Mouse (Mus musculus) mouse trophoblast stem cell (cell line): Measurements from ENCODE around the gene Irx1.

Source experiments
- in situ Hi-C, 2 experiments: fragments of 300-500 bp; cut with MseI, MboI; formaldehyde crosslinking; loops; 2 replicates in 1 of 2; 3 replicates in 1 of 2; pipeline ENCODE4 v1.15.1; 2025

The Irx1 gene

GRCm38 (mm10) chr13:71963356-71964351, at the start of gene Irx1:
Gene Irx1, minus strand, starts transcription at chr13:71963723.
- in situ Hi-C loops: loop anchor here in 1 of 2 experiments (25.0 kb wide), 1 partner anchor 501 kb away; no protein-coding TSS in a partner anchor

DNA sequence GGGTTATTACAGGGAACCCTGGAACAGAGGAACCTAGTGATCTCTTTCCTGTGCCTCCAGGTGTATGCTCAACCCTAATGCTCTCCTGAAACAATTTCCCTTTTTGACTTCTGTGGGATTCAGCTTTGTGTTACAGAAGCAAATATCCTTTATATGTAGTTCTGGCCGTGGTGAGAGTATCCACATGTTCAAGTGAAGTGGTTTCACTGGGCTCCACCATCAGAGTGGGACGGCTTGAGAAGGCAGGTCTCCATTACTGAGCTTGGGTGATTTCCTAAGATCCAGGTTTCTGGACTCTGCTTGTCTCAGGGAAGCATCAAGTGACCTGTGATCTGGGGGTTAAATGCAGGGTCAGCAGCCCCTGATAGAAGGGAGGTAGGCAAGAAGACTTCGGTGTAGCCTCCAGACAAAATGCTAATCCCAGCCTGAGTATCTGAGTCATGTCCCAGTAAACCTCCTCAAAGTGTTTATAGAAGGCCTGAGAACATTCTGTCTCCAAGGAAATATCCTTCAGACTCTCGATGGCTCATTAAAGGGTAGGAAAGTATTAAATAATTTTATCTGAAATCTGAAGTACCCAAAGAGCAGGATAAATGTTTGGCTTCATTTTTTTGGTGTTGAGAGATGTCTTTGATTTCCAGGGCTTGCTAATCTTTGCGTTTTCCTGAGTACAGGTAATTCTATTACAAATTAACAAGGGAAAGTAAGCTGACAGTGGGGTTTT, 16.6 kb upstream of the Irx1 start:
- in situ Hi-C loops: no loop called here

GRCm38 (mm10) chr13:71975753-71976152, 12.2 kb upstream of the Irx1 start:
- in situ Hi-C loops: no loop called here

DNA sequence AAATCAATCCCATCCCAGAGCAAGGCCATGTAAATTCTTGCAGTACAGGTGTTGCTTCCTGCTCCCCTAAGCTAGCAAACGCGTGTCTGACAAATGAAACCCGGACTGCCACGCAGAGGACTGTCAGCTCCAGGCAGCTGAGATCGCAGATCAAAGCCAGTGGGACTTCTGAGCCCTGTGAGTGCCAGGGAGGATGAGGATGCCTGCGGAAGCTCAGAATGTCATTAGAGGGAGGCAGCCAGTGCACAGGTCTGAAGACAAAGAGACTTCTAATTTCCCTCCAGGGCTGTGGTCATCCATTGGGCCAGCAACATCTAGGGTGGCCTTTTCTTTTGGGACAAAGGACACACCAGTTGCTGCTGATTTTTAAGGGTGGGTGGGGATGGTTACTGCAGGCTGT, 4.8 kb upstream of the Irx1 start:
- in situ Hi-C loops: loop anchor here in 1 of 2 experiments (25.0 kb wide), 1 partner anchor 506 kb away; no protein-coding TSS in a partner anchor

- in situ Hi-C loops: loop anchor here in 1 of 2 experiments (25.0 kb wide), 1 partner anchor 505 kb away; no protein-coding TSS in a partner anchor
These were observed 4.1 kb upstream of the Irx1 start for GRCm38 (mm10) chr13:71967341-71968250.

GRCm38 (mm10) chr13:71966631-71967030, 3.1 kb upstream of the Irx1 start:
- in situ Hi-C loops: loop anchor here in 1 of 2 experiments (25.0 kb wide), 1 partner anchor 504 kb away; no protein-coding TSS in a partner anchor

GRCm38 (mm10) chr13:71964366-71964765, 843 bp upstream of the Irx1 start:
- in situ Hi-C loops: loop anchor here in 1 of 2 experiments (25.0 kb wide), 1 partner anchor 502 kb away; no protein-coding TSS in a partner anchor

- in situ Hi-C loops: loop anchor here in 1 of 2 experiments (25.0 kb wide), 1 partner anchor 501 kb away; no protein-coding TSS in a partner anchor
These were observed 715 bp downstream of the Irx1 start for GRCm38 (mm10) chr13:71962661-71963355.

DNA sequence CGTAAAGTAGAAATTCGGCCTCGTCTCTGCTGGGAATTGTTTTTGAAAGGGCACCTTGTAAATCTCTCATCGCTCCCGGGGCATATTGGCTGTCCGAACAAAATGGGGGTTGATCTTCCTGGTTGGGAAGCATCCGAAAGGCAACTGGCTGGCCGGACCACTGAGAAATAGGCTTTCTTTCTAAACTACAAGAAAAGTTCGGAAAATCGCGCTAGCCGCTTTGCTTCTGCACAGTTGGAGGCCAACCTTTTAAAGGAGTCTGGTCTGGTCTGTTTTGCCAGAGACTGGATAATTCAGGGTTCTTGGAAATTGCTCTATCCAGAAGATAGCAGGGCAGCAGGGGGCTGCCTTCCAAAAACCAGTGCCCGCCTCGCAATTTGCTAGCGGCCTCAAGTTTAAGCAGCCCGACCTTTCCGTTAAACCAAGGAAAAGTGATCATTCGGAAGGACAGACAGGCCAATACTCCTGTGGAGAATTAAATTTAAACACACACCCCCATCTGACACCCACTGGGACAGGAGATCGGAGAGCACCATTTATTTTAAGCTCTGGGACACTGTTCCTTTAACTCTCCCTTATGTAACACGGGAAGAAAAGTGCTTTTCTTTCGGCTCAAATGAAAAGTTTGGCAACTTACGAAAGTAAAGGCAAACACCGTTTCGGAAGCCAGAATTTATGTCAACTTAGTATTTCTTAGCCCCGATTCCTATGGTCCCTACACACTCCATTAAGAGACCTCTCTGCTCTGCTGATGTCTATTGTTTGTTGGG, 1.4 kb downstream of the Irx1 start:
- in situ Hi-C loops: loop anchor here in 1 of 2 experiments (25.0 kb wide), 1 partner anchor 500 kb away; no protein-coding TSS in a partner anchor

- in situ Hi-C loops: loop anchor here in 1 of 2 experiments (25.0 kb wide), 1 partner anchor 499 kb away; no protein-coding TSS in a partner anchor
These were observed 2.4 kb downstream of the Irx1 start for GRCm38 (mm10) chr13:71960846-71961735.

- in situ Hi-C loops: loop anchor here in 1 of 2 experiments (25.0 kb wide), 1 partner anchor 498 kb away; no protein-coding TSS in a partner anchor
These were observed 3.2 kb downstream of the Irx1 start for GRCm38 (mm10) chr13:71960277-71960672.

DNA sequence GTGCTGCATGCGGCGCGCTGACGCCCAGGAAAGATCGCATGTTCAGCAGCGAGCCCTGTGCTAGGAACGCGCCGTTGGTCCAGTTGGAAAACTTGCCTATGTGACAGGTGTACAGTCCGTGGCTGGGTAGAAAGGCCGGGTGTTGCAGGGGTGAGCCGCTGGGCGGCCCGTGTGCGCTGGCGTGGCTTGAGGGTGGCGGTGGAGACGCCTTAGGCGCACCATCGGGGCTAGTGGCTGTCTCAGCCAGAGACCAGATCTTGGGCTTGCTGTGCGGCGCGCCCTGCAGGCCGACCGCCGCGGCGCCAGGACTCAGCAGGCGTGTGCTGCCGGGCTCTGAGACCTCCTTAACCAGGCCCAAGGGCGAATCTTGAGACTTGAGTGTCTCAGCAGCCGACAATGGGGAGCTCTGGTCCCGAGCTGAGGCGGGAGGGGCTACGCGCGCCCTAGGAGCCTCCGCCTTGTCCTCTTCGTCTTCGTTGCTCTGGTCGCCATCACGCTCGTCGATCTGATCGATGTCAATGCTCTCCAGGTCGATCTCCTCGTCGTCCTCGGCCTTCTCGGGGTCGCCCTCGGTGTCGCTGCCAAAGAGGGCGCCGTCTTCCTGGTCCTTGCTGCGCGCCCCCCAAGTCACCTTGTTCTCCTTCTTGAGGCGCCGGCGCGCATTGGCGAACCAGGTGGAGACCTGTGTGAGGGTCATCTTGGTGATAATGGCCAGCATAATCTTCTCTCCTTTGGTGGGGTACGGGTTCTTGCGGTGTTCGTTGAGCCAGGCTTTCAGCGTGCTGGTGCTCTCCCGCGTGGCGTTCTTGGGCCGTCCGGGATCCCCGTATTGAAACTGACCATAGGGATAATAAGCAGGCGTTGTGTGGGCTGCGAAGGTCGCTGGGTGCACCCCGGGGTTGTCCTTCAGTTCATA, 3.9 kb downstream of the Irx1 start:
- in situ Hi-C loops: loop anchor here in 1 of 2 experiments (25.0 kb wide), 1 partner anchor 497 kb away; no protein-coding TSS in a partner anchor

DNA sequence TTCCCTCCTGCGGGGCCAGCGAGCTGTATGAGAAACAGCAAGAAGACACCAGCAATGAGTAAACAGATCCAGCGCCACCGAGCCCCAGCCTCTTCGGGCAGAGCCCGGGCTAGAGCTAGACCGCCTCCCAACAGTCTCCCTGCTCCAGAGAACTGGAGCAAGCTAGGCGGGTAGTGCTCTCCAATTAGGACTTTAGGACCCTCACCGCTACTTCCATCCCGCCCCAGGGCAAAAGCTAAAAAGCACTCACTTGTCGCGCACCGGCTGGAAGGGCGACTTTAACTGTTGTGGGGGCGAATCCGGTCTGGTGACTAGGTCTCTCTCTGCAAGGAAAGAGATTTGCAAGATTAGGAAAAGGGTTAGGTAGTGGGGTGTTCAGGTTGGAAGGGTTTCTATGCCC, 4.9 kb downstream of the Irx1 start:
- in situ Hi-C loops: loop anchor here in 1 of 2 experiments (25.0 kb wide), 1 partner anchor 496 kb away; no protein-coding TSS in a partner anchor

DNA sequence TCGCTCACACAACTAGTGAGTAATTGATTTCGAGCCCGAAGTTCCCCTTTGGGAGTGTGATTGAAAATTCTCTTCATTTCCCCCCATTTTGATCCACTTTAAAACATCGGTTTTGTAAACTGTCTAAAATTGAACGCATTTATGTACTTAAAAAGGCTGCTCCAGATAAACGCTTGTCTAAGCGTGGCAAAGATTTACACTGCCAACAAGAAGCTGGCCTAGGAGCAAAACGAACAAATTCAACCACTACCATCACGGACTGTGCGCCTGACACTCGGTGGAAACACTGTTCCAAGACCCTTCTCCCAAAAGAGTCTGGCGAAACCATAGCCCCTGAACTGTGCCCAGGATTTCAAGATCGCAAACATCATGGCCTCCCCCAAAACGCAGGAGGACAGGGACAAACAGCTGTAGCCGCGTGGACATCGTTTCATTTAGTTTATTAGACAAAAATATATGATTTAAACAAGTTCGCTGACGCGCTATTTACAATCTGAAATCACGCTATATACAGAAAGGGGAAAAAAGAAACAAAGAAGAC, 5.6 kb downstream of the Irx1 start:
- in situ Hi-C loops: loop anchor here in 1 of 2 experiments (25.0 kb wide), 1 partner anchor 496 kb away; no protein-coding TSS in a partner anchor

DNA sequence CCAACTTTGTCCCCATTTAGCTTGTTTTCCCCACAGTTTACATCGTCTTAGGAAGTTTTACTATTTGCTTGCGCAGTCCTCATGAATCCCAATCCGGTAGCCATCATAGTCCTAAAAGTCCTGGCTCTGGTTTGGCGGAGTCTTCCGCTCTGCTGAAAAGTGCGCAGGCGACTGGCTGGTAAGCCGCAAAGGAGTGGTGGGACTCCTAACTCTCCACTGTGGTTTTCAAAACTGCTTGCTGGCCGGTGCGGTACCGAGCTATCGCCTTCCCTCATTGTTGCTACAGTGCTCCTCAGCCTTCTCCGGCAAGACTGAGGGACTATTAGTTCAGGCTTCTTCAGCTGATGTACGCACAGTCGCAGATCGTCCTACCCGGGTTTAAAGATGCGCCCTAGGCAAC, 6.4 kb downstream of the Irx1 start:
- in situ Hi-C loops: loop anchor here in 1 of 2 experiments (25.0 kb wide), 1 partner anchor 495 kb away; no protein-coding TSS in a partner anchor

DNA sequence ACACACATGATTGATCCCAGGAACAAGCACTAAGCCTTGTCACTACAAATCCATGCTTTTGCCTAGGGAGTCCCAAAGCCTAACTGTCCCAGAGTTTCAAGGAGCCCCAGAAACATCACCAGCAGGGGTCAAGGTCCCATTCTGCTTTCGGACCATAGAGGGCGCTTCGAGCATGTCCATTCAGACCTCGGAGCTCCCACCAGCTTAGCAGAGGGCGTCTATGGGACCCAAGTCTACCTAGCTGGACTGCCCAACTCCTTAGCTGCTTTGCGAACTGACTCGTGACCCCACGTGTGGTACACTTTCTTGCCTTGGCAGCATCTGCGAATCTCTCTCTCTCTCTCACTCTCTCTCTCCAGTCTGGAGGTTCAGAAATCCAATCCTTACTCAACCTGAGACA, 7.0 kb downstream of the Irx1 start:
- in situ Hi-C loops: loop anchor here in 1 of 2 experiments (25.0 kb wide), 1 partner anchor 494 kb away; no protein-coding TSS in a partner anchor
